15 mouse cellular contexts compared by ENCODE assay signal in genomic region chr2:104864176-104864860, GRCm38 (mm10). TPM values are rescaled to one million over a fixed set of nuclear protein-coding genes. Genes with fewer than 3 reads are reported as not detected.
A peak's percentile ranks its signal among the peaks of the same experiment; 100 is the strongest.
DNase-seq lines count a peak whose midpoint lies in the region; ATAC-seq and TF ChIP-seq lines count a peak whose summit lies in the region.
"Had no signal": no experiment of that assay in that cellular context is flagged by ENCODE, and none has a peak within 500 bp of the region (broad histone marks: within the 10 kb centered on the region; RNA-seq: fewer than 3 reads in every experiment).

No protein-coding gene starts in this region.

- peak overlapping the region; percentile 75 for H3K27ac ChIP-seq in liver, adult 2 months (replicated peaks; ENCODE audit: insufficient read depth, low read depth, low read length)
- H3K27ac ChIP-seq in liver, embryonic 12.5 days: no peak overlapping the region
- no peak overlapping the region for H3K27ac ChIP-seq in intestine, embryonic 16.5 days (ENCODE audit: low read length)
- H3K27ac ChIP-seq: hindbrain, embryonic 12.5 days; limb, embryonic 15.5 days had no signal

- no peak for TF ChIP-seq CTCF in liver, adult 2 months (IDR thresholded peaks at IDR 0.05; ENCODE audit: low read depth, low read length)

- no peak for ATAC-seq in liver, embryonic 12.5 days
- peak; percentile 59 for ATAC-seq in intestine, embryonic 16.5 days
- ATAC-seq: lung, postnatal 0 days had no signal

- 31% methylated on average over 4 of the region's 4 CpGs for WGBS in liver, adult 2 months
- WGBS in liver, embryonic 12.5 days (ENCODE audit: insufficient replicate concordance): 61% methylated on average over 4 of the region's 4 CpGs
- WGBS in intestine, embryonic 16.5 days: 80% methylated on average over 4 of the region's 4 CpGs

- peak; percentile 72 for DNase-seq in adrenal gland, adult 2 months
- DNase-seq in adrenal gland, adult 18-20 months (ENCODE audit: low spot score in 2 of 2): no peak
- DNase-seq in liver, adult 2 months (ENCODE audit: extremely low read depth, low read depth, low spot score): peak; percentile 92
- DNase-seq in spleen, adult 12 weeks (ENCODE audit: low spot score): no peak
- DNase-seq in right cerebral cortex, adult 18-20 months: no peak
- no peak for DNase-seq in cerebellum, postnatal 25 days
- DNase-seq: B cell, adult 2 months; midbrain, embryonic 14.5 days had no signal

- no peak overlapping the region for H3K4me2 ChIP-seq in liver, embryonic 12.5 days
- no peak overlapping the region for H3K4me2 ChIP-seq in intestine, embryonic 16.5 days (ENCODE audit: low read depth, low read length)
- H3K4me2 ChIP-seq: heart, embryonic 11.5 days; hindbrain, embryonic 12.5 days; limb, embryonic 15.5 days had no signal

- no peak overlapping the region for H3K4me3 ChIP-seq in liver, adult 2 months (ENCODE audit: insufficient read depth, low read depth, low read length)
- H3K4me3 ChIP-seq in liver, embryonic 12.5 days: no peak overlapping the region
- H3K4me3 ChIP-seq in intestine, embryonic 16.5 days (ENCODE audit: low read length): no peak overlapping the region
- H3K4me3 ChIP-seq: hindbrain, embryonic 12.5 days; limb, embryonic 15.5 days had no signal

- no peaks in the 10 kb centered on the region for H3K27me3 ChIP-seq in liver, adult 2 months (ENCODE audit: control insufficient read depth, insufficient read depth, low read length)
- 0 out of 2 replicates have a peak, but pooled peaks cover 3% of the 10 kb centered on the region for H3K27me3 ChIP-seq in liver, embryonic 12.5 days (replicated peaks)
- no peaks in the 10 kb centered on the region for H3K27me3 ChIP-seq in intestine, embryonic 16.5 days (replicated peaks; ENCODE audit: control insufficient read depth, insufficient read depth, low read length)
- H3K27me3 ChIP-seq: hindbrain, embryonic 12.5 days; limb, embryonic 15.5 days had no signal

- no peak overlapping the region for H3K9ac ChIP-seq in liver, adult 2 months (ENCODE audit: low read depth, low read length)
- H3K9ac ChIP-seq in liver, embryonic 12.5 days: no peak overlapping the region
- H3K9ac ChIP-seq in intestine, embryonic 16.5 days (ENCODE audit: low read depth, low read length): no peak overlapping the region
- H3K9ac ChIP-seq: hindbrain, embryonic 12.5 days; limb, embryonic 15.5 days had no signal

- H3K4me1 ChIP-seq in liver, adult 2 months (ENCODE audit: control insufficient read depth, insufficient read depth, low read length): peaks cover 7% of the 10 kb centered on the region; the same call in 1 of the 2 replicates
- no peaks in the 10 kb centered on the region for H3K4me1 ChIP-seq in liver, embryonic 12.5 days
- no peaks in the 10 kb centered on the region for H3K4me1 ChIP-seq in intestine, embryonic 16.5 days (ENCODE audit: control insufficient read depth, insufficient read depth, low read length)
- H3K4me1 ChIP-seq: hindbrain, embryonic 12.5 days; limb, embryonic 15.5 days had no signal

- H3K79me2 ChIP-seq in liver, adult 2 months (ENCODE audit: control insufficient read depth, insufficient read depth, low read length): no peaks in the 10 kb centered on the region

- TF ChIP-seq POLR2A in liver, adult 2 months (IDR thresholded peaks at IDR 0.05; ENCODE audit: extremely low read depth, insufficient read depth, low read length): no peak

- H3K9me3 ChIP-seq in liver, embryonic 12.5 days (replicated peaks): no peaks in the 10 kb centered on the region
- no peaks in the 10 kb centered on the region for H3K9me3 ChIP-seq in intestine, embryonic 16.5 days (ENCODE audit: control insufficient read depth, low read length)
- H3K9me3 ChIP-seq: G1E; hindbrain, embryonic 12.5 days; limb, embryonic 15.5 days had no signal

- H3K36me3 ChIP-seq in liver, adult 2 months (ENCODE audit: control insufficient read depth, insufficient read depth, low read length): no peaks in the 10 kb centered on the region
- H3K36me3 ChIP-seq in liver, embryonic 12.5 days: no peaks in the 10 kb centered on the region
- H3K36me3 ChIP-seq in intestine, embryonic 16.5 days (ENCODE audit: control insufficient read depth, insufficient read depth, low read length): no peaks in the 10 kb centered on the region
- H3K36me3 ChIP-seq: G1E; hindbrain, embryonic 12.5 days; limb, embryonic 15.5 days had no signal

RNA-seq across cellular contexts. Expression of gene Ccdc73, which starts 3.3 kb away (rescaled TPM):
- total RNA-seq in adrenal gland, adult 2 months (2021): 1 to 10 TPM; 5.3 to 6.9 TPM
- 0.49 and 1.2 TPM in 2 replicates for polyA plus RNA-seq in adrenal gland, adult 2 months (2012; rRNA removed)
- total RNA-seq in adrenal gland, adult 18-20 months (2021): 1 to 10 TPM; 6.0 to 8.6 TPM
- total RNA-seq in liver, adult 2 months (2014; rRNA removed): 3.1 and 4.9 TPM in 2 replicates
- polyA plus RNA-seq in liver, adult 2 months (2012; rRNA removed): 0.56 TPM in 1 of 2 replicates, not detected in the other
- polyA plus RNA-seq in liver, embryonic 12.5 days (2016; fragmentation: Nextera tagmentation; extraction: Ambion mirVana): 3.7 and 4.8 TPM in 2 replicates
- polyA plus RNA-seq in intestine, embryonic 16.5 days (2015; fragmentation: Nextera tagmentation; extraction: Ambion mirVana): 4.4 and 6.0 TPM in 2 replicates

RNA-seq across cellular contexts. Expression of gene Prrg4, which starts 14.6 kb away (rescaled TPM):
- total RNA-seq in adrenal gland, adult 2 months (2021): 1 to 10 TPM; 4.1 to 9.6 TPM
- polyA plus RNA-seq in adrenal gland, adult 2 months (2012; rRNA removed): 1.1 and 1.3 TPM in 2 replicates
- total RNA-seq in adrenal gland, adult 18-20 months (2021): 10 to 100 TPM in 1 of 2 experiments, 1 to 10 TPM in 1; 4.2 to 29.0 TPM
- 0.37 and 0.60 TPM in 2 replicates for total RNA-seq in liver, adult 2 months (2014; rRNA removed)
- 0.05 TPM in 1 of 2 replicates, not detected in the other for polyA plus RNA-seq in liver, adult 2 months (2012; rRNA removed)
- polyA plus RNA-seq in liver, embryonic 12.5 days (2016; fragmentation: Nextera tagmentation; extraction: Ambion mirVana): 0.16 and 0.23 TPM in 2 replicates
- polyA plus RNA-seq in intestine, embryonic 16.5 days (2015; fragmentation: Nextera tagmentation; extraction: Ambion mirVana): 1.8 and 2.2 TPM in 2 replicates
- polyA plus RNA-seq: G1E had no signal

RNA-seq across cellular contexts. Expression of gene Qser1, which starts 47.8 kb away (rescaled TPM):
- total RNA-seq in adrenal gland, adult 2 months (2021): 10 to 100 TPM; 19.1 to 29.0 TPM
- polyA plus RNA-seq in adrenal gland, adult 2 months (2012; rRNA removed): 3.0 and 3.6 TPM in 2 replicates
- total RNA-seq in adrenal gland, adult 18-20 months (2021): 10 to 100 TPM; 20.4 to 21.6 TPM
- 6.0 and 7.3 TPM in 2 replicates for total RNA-seq in liver, adult 2 months (2014; rRNA removed)
- 2.0 and 2.2 TPM in 2 replicates for polyA plus RNA-seq in liver, adult 2 months (2012; rRNA removed)
- polyA plus RNA-seq in liver, embryonic 12.5 days (2016; fragmentation: Nextera tagmentation; extraction: Ambion mirVana): 3.6 and 3.7 TPM in 2 replicates
- 4.5 and 4.9 TPM in 2 replicates for polyA plus RNA-seq in intestine, embryonic 16.5 days (2015; fragmentation: Nextera tagmentation; extraction: Ambion mirVana)

Comparison
In these comparisons a context has a peak if more than half of its experiments do, and no peak if none do; other contexts are left out.
1. DNase-seq: peak in adrenal gland, adult 2 months (single experiment) and liver, adult 2 months (single experiment); none in adrenal gland, adult 18-20 months (0 of 2), spleen, adult 12 weeks (single experiment), right cerebral cortex, adult 18-20 months (single experiment) and cerebellum, postnatal 25 days (0 of 2).